Mouse (Mus musculus) ovary, postnatal 14 days (tissue): ENCODE measurements at regions not wholly inside any gene's neighbourhood (a gene's known extent, or its start where the extent isn't known, plus 50 kb on each side); places are given as distances from the start of the nearest gene placed in this dataset.

Experiments used
- DNase-seq: peaks from one replicate; pipeline ENCODE4 v3.0.0; 2022; ENCODE audit warnings: low spot score

DNA sequence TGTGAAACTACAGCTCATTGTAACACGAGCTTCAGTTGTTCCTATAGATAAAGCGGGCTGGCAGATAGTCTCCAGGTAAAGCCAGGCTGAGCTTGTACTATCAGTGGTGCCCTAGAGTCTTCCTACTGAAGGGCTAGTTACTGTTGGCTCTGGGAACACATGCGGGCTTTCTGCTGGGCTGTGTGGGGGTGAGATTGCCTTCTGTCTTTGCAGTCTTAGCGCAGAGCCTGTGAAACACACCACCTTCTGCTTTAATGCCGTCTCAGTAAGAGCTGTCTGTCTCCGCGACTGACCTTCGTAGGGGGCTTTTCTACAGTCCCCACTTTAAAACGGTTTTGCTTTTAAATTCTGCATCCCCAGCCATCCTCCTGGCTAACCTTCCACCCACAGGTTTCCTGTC lies 76.7 kb downstream of the Trim29 start:
- DNase-seq: no peak

DNA sequence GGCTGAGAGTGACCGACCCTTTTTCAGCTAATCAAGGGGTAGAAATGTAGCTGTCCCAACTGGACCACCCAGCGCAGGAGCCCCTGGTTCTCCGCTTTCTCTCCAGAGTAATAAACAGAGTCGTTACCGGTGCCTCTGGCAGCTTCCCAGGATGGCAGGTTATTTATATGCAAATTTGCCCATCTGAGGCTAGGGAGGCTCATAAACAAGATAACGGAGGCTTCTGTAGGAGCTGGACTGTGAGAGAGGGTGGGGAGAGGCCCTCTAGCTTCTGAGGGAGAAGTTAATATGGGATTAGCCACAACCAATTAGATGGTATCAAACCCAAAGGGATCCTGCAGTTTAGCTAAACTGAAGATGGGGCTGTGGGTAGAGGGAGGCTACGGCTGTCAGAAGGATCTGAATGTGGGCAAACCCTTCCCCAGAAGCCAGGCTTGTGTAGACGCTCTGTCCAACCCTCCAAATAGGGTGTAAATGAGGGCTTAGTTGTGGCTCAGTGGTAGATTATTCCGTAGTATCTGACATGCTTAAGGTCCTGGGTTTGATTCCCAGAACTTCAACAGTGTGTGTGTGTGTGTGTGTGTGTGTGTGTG lies 78.9 kb downstream of the Trim29 start:
- no peak for DNase-seq

DNA sequence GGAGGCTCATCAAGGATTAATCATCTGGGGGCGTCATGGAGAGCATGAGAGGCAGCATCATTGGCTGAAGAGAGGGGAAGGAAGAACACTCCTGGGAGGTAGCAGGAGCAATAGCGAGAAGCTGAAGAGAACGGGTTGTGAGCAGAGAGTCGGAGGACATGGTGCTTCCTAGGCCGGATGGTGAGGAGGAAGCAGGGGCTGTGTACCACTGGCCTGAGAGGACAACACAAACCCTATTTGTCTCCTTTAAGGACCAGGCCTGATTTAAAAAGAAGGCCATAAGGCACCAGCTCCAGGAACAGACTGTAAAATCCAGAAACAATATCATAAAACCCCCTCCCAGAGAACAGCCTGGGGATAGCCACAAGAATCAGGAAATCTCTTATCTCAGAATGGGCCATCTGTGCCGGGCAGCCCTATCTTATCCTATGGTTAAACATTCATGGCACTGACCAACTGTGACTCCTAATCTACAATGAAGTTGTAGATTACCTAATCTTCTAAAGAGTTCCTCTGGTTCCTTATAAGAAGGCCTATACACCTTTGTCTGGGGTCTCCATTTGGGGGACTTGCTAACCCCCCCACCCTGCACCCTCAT lies 81.9 kb downstream of the Trim29 start:
- no peak for DNase-seq

DNA sequence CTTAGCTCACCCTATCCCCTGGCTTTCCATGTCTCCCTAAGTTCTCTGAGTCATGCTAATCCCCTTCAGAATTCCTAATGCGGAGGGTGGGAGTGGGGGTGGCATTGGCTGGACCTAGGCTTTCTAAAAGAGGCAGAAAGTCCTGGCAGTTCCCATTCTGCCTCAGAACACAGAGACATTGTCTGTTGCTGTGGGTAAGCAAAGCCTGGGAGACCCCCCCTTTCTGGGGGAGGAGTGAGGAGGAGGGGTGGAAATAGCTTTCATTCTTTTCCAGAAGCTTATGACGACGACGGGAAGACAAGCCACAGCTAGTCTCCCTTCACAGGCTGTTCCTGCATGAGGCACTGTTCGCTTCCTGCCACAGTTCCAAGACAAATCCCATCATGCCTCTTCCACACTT lies 83.6 kb downstream of the Trim29 start:
- no peak for DNase-seq

DNA sequence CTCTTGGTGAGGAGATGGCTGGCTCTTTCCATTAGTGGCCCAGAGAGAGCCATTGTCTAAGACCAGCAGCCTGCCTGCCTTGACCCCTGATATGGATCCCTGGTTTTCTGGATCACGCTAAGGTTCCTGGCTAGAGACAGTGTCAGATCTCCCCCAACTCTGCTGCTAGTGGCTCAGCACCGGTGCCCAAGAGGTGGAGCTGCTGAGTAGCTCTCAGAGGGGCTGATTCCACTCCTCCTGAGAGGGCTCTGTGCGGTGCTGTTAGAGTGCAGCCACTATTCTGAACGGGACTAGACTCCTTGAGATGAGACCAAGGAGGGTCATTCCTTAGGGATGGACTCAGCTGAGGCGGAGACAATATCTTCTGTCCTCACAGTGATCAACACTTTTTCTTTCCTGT lies 84.6 kb downstream of the Trim29 start:
- no peak for DNase-seq

DNA sequence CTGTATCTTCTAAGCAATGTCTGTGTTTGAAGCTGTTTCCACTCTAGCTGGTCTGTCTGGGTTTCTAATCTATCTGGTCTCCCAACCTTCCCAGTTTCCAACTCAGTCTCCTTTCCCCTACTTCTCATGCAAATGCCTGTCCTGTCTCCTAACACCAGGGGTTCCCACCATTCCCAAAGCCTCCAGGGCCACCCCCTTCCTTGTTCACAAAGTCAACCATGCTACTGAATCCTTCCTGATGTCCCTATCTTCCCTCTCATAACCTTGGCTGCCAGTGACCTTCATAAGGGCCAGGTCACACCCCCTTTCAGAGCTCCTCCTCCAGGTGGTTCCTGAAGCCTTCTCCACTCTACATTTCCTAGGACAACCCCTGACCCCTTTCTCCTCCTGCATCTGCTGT lies 85.9 kb downstream of the Trim29 start:
- DNase-seq: no peak

DNA sequence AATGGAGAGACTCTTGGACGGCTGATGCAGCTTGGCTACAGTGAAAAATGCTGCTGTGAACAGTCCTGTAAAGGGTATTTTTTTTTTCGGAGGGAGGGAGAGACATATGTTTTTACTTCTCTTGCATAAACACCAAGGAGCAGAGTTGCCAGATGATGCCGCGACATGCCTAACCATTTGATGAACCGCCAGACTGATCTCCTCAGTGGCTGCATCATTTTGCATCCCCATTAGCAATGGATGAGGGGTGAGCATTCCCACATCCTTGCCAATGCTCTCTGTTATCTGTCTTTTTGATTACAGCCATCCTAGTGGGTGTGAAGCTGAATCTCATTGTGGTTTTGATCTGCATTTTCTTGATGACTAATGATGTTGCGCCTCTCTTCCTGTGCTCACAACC lies 97.8 kb downstream of the Trim29 start:
- DNase-seq: no peak

DNA sequence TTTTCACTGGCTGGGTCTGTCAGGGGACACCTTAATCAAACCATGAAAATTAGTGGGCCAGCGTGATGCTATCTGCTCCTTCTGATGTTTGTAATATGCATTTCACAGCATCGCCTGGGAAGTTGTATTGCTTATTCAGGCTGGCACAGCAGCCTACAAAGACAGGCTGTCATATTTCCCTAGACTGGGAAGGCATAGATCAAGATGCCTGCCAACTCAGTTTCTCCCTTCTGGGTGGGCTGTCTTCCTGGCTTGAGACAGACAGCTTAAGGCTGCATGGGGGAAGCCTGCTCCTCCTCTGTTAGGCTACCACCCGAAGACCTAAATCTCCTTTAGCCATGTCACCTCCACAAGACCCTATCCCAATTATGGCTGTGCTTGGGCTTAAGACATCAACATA lies 101.8 kb downstream of the Trim29 start:
- no peak for DNase-seq

DNA sequence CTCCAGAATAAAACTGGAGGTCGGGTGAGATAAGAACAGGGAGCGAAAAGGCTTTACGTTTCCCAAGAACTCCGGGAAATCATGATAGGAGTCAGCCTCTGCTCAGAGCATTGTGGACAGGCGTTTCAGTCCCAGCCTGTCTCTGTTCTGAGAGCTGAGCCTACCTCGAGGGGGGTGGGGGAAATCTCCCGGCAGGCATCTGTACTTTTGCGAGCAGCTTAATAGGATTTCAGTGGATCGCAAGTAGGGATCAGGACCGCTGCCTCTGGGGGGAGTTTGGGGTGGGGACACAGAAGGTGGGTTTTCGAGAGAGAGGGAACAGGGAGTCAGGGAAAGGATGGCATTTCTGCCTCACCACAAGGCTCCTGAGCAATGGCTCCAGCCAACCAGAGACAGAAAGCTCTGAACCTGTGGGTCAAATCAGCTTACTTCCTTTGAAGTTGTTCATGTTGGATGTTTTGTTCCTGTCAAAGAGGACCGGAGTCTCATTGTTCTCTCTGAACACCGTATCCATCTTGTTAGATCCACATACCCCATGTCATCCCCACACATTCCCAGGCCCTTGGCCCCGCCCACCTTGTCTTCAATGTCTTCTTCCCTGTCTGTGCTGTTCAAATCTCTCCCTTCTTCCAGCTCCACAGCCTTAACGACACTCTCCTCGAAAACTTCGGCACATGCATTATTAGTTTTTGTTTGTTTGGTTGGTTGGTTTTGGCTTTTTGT lies 109.5 kb downstream of the Trim29 start:
- no peak for DNase-seq

DNA sequence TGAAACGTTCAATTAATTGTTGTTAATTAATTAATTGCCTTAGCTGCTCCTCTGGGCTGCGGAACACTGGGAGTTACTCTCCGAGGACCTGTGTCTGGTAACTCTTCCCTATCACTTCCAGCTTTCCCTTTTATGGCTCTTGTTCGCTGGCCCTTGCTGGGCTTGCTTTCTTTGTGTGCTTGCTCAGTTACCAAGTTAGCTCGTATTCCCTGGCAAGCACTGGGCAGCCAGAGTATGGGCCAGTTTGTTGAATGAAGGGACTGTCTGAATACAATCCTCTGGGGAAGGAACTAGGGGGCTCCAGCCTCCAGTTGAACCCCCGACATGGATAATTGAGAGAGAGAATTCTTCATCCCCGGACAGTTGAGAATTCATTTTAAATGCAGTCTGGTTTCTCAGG lies 116.4 kb downstream of the Trim29 start:
- no peak for DNase-seq

DNA sequence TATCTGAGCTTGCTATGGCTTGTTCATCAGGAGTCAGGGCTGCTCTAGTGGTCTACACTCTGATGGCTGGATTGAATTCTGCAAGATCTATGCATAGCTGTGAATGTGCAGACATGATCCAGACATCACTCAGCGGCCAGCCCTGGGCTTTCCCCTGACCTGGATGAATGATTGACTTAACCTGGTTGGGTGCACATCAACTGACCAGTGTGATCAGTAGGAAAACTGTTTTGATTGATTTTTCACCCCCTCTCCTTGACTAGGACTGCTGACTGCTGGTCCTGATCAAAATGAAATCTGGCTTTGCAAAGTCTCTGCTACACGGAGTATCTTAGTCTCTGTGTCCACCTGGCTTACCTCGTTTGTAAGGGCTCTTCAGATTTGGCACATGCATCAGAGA lies 123.3 kb downstream of the Trim29 start:
- no peak for DNase-seq

DNA sequence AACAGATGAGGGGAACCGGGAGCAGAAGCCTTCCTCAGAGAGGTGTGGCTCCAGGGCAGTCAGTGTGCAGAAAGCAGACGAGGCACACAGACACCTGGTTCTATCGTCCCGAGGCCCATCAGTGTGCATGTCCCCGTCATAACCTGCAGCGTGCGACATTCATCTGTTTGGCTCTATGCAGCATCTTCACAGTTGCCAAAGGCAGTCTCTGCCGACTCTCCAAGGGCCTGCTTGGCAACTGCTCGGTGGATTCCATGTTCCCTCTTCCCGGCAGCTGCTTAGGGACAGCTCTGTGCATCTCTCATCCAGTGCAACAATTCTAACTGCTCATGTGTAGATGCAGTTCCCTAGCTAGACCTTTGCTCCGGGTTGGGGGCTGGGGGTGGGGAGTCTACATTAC lies 127.8 kb downstream of the Trim29 start:
- no peak for DNase-seq

DNA sequence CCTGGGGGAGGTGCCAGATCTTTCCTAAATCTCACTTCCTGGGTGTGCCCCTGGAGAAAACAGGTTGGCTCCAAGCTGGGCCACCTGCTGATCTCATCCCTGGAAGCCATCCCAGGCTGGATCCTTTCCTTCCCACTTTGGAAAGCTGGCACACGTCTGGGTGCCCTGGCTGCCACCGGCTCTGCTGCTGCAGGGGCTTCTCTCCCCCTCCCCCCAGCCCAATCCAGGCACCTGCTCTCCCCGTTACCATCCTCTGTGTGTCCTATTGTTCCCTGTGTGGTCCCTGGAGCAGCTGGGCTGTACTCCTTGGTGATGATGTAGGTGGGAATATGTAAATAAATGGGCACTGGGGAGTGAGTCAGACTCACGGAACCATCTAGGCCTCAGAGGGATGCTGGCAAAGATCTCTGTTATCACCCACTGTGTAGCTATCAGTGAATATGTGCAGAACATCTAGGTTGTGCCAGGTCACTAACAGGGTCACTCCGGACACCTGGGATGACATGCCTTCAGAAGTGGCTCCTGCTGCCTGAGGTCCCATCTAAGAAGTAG lies 130.4 kb downstream of the Trim29 start:
- no peak for DNase-seq

DNA sequence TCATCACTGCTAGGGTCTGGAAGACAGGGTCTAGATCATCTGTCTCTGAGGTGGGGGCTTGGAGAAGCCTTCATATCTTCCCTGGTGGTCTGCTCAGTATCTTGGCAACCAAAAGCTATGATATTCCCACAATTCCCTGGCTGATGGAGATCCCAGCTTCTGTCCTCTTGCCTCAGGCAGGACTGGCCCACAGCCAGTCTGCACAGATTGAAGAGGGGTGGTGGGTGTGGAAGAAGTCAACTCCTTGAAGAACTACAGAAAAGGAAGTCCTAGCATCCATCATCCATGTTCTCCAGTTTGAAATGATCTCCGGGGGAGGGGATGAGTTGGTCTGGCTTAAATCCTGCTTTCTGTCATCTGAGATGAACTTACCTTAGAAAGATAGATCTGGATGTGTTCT lies 134.8 kb downstream of the Trim29 start:
- no peak for DNase-seq

DNA sequence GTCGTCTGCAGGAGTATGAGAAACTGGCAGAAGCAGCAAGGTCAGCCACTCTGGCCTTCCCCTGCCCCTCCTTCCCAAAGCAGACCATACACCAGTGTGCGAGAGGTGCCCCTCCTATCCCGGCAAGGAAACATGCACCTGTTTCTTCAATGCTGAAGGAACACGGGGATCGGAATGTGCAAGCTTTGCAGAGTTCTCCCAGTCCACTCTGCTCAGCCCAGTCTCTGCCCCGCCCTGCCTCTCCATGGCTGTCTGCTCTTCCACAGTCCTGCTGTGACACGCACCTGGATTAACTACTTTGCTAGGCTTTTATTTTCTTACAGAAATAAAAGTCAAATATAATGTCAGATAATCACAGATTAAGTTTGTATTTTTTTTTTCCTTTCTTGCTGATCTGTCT lies 136.7 kb downstream of the Trim29 start:
- DNase-seq: no peak

DNA sequence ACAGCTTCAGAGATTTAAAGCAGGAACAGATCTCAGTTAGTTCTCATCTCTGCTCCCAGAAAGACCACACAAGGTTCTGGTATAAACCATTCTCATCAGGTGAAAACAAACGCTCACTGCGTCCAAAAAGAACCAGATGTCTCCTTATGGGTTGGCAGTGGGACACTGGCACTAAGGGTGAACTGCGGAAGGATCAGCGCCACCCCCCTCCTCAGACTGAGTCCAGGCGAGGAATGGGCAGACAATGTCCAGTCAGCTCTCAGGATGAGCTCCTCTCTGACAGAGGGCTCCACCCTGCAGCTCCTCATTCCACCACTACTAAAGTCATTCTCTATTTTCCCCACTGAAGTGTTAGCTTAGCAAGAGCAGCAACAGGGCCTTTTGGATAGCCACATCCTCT lies 138.3 kb downstream of the Trim29 start:
- DNase-seq: no peak

DNA sequence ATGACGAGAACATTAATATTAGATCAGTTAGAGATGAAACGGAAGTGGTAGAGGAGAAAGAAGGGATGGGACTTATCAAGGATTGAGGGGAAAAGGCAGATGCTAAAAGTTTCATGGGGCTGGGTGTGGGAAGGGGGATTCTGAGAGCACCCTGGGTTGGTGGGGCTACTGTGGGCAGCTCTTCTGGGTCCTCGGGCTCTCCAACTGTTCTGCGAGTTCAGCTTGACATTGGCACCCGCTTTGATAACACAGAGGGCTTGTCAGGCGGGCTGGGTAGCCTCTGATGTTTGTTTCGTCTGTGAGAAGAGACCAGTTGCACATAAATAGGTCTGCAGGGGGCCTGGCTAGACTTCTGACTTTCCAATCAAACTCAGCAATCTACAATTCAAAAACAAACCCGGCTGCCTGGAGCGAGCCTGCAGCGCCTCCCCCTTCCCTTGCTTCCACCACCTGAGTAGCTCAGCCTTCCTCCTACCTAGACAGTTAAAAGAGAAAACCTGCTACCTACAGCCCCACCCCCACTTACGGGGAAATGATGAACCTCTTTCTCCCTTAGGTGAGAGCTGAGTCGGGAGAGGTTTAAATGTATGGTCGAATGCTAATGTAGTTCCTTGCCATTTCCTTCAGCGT lies 143.4 kb downstream of the Trim29 start:
- DNase-seq: no peak

DNA sequence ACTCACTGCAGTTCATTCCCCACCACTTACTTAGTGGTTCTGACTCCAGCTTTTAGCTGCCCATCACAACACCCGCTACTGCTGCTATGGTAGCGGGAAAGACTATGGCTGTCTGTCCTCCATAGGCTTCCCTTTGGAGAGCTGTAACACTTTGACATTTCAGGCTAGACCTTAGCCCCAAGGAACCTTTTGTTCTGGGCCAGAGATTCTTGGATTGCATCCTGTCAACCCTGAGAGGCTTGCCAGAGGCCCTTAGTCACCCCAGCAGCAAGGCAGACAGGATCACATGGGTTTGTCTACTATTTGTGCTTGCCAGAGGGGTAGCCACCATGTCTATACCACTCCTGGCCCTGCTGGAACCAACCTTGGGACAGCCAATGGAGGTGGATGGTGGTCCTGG lies 147.1 kb downstream of the Trim29 start:
- DNase-seq: no peak

DNA sequence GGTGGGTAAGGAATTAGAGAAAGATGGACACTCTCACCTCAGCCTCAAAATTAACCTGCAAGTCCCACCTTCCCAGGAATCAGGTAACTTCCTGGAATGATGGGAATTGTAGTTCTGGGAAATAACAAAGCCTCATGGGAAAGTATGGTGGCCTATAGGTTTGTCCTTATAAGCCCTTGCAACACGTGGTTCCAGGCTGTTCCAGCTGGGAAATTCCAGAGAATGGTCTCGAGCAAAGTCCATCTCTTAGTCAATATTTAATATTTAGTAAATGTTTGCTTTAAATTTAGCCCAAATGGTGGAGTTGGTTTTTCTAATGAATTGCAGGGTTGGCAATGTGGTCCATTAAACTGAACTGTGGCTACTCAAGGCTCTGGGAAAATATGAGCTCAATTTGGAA lies 150.5 kb downstream of the Trim29 start:
- no peak for DNase-seq

DNA sequence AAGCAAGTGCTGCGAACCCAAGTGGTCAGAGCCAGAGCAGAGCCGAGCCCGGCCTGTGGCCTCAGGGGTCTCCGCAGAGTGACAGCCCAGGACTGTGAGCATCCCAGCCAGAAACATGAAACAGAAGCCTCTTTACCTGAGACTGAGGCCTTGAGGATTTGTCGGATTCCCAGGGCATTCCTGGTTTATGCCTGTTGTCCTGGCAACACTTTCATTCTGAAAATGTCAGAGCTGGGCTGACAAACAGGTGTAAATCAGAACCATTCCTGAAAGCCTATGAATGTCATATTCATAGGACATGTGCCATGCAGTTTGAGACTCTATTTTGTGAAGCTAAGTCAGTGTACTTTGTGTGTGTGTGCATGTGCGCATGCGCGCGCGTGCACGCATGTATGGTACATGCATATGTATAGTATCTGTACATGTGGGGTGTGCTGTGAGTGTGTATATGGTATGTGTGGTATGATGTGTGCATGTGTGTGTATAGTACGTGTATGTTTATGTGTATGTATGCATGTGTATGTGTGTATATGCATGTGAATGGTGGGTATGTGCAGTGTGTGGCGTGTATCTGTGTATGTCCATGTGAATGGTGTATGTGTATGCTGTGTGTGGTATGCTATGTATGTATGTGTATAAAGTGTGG lies 152.9 kb downstream of the Trim29 start:
- DNase-seq: no peak

DNA sequence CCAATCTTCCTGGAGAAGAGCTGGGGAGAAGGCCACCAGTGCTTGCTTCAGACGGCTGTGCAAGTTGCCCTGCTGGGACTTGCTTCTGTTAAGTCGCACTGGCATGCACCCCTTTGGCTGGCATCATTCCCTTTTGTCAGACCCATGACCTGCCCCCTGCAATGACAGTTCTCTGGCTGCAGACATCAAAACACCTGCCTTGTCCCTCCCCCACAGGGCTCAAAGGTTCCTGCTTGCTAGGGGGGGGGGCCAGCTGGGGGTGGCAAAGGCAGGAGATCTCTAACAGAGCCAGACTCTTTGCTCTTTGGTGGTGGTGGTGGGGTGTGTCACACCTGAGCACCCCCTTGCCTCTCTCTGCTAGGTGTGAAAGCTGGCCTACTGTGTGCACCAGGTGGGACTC lies 154.5 kb downstream of the Trim29 start:
- no peak for DNase-seq

DNA sequence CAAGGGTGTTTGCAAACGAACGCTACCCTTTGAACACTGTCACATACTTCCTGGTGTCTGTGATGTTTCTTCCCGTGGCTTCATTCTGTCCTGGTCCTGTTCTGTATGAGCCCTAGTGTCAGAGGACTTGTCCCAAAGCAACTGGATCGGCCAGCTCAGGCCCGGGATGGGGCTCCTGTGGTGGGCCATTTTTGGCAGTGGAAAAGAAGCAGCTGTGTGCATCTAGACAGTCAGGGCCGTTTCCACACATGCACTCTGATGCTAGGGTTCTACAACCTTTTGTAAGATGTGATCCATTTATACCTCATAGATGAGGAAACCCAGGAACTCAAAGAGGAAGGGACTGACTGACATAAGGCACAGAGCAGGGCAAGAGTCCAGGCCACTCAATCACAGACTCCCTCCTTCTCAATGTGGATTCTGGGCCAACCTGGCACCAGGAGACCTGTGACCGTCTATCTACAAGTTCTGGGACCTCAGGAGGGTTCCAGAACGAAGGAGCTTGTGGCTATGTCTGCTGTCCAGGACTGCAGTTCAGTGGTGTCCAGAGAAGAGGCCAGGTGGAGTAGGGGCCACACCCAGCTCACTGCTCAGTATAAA lies 155.2 kb downstream of the Trim29 start:
- DNase-seq: no peak
